Mouse (Mus musculus) forebrain, embryonic 15.5 days (tissue): Measurements from ENCODE around the gene Hils1. TPM values are rescaled to one million over a fixed set of nuclear protein-coding genes. Genes with fewer than 3 reads are reported as not detected.
A peak's percentile ranks its signal among the peaks of the same experiment; 100 is the strongest.

Experiments used
- ATAC-seq: fragments of 200-750 bp; cut with Nextera tagmentation; replicated peaks from 2 replicates; pipeline ENCODE4 v1.8.0; 2017; ENCODE audit warnings: mild to moderate bottlenecking, moderate TSS enrichment, moderate library complexity
- H3K27ac ChIP-seq: fragments of 300-500 bp; sonication (generic); replicated peaks from 2 replicates; pipeline ENCODE4 v1.5.1; 2015; ENCODE audit warnings: mild to moderate bottlenecking, inconsistent platforms
- H3K27me3 ChIP-seq: fragments of 300-500 bp; sonication (generic); 2 replicates; pipeline ENCODE4 v1.6.1; 2015; ENCODE audit warnings: inconsistent platforms
- H3K36me3 ChIP-seq: fragments of 300-500 bp; sonication (generic); 2 replicates; pipeline ENCODE4 v1.6.1; 2015; ENCODE audit warnings: mild to moderate bottlenecking, inconsistent platforms
- H3K4me1 ChIP-seq: fragments of 300-500 bp; sonication (generic); 2 replicates; pipeline ENCODE4 v1.6.1; 2015; ENCODE audit warnings: inconsistent platforms
- H3K4me2 ChIP-seq: fragments of 300-500 bp; sonication (generic); replicated peaks from 2 replicates; pipeline ENCODE4 v1.6.1; 2015; ENCODE audit warnings: mild to moderate bottlenecking, inconsistent platforms
- H3K4me3 ChIP-seq: fragments of 300-500 bp; sonication (generic); 2 replicates; pipeline ENCODE4 v1.5.1; 2015; ENCODE audit warnings: mild to moderate bottlenecking, inconsistent platforms
- H3K9ac ChIP-seq: fragments of 300-500 bp; sonication (generic); replicated peaks from 2 replicates; pipeline ENCODE4 v1.6.1; 2015; ENCODE audit warnings: mild to moderate bottlenecking, inconsistent platforms
- H3K9me3 ChIP-seq: fragments of 300-500 bp; sonication (generic); 2 replicates; pipeline ENCODE4 v1.6.1; 2016; ENCODE audit warnings: inconsistent platforms
- WGBS: fragments of 180-500 bp; shearing (Covaris S2); methylation state at CpG from one replicate; pipeline ENCODE4 v1.1.7; 2015; ENCODE audit warnings: mixed read lengths; 5-methylcytosine and 5-hydroxymethylcytosine counted together
- polyA plus RNA-seq: library from polyadenylated mRNA; unstranded; fragments of >200 nt; fragmentation: Nextera tagmentation; extraction: Ambion mirVana; gene quantifications from 2 replicates; pipeline ENCODE4 v1.2.1, GENCODE M21; 2015

The Hils1 gene
- polyA plus RNA-seq, 1 experiment from 2014 or later = not detected

DNA sequence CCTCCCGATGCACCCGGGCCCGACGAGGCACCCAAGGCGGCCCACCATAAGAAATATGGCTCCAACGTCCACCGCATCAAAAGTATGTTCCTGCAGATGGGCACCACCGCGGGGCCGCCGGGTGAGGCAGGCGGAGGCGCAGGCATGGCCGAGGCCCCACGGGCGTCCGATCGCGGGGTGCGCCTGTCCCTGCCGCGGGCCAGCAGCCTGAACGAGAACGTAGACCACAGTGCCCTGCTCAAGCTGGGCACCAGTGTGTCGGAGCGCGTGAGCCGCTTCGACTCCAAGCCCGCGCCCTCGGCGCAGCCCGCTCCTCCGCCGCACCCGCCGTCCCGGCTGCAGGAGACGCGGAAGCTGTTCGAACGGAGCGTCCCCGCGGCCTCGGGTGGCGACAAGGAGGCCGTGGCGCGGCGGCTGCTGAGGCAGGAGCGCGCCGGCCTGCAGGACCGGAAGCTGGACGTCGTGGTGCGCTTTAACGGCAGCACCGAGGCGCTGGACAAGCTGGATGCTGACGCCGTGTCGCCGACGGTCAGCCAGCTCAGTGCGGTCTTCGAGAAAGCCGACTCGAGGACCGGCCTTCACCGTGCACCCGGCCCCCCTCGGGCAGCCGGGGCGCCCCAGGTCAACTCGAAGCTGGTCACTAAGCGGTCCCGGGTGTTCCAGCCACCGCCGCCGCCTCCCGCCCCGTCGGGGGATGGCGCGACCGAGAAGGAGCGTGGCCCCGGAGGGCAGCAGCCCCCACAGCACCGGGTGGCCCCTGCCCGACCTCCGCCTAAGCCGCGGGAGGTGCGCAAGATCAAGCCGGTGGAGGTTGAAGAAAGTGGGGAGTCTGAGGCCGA is 24.5 kb downstream of the Hils1 start:
- Histone ChIP-seq H3K4me1 (peaks cover 76% of the 10 kb centered on the region), H3K4me3 (peak overlapping the region; percentile 95), H3K9me3 (no peaks in the 10 kb centered on the region), H3K27ac (peak overlapping the region; percentile 96), H3K4me2 (peak overlapping the region; percentile 96), H3K27me3 (no peaks in the 10 kb centered on the region), H3K9ac (peak overlapping the region; percentile 97), H3K36me3 (peaks cover 7% of the 10 kb centered on the region)
- ATAC-seq = no peak; the same call in 1 of the 2 replicates
- WGBS = under 1% methylated on average over 99 of the region's 99 CpGs

DNA sequence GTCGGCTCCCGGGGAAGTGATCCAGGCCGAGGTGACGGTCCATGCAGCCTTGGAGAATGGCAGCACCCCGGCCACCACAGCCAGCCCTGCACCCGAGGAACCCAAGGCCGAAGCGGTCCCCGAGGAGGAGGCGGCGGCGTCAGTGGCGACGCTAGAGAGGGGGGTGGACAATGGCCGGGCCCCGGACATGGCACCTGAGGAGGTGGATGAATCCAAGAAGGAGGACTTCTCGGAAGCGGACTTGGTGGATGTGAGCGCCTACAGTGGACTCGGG is 25.0 kb downstream of the Hils1 start:
- H3K4me1 ChIP-seq = peaks cover 75% of the 10 kb centered on the region
- H3K4me3 ChIP-seq = peak overlapping the region; percentile 95
- no peak for ATAC-seq
- H3K4me2 ChIP-seq = peak overlapping the region; percentile 96
- WGBS = 1% methylated on average over 20 of the region's 20 CpGs
- peaks cover 11% of the 10 kb centered on the region for H3K36me3 ChIP-seq
- H3K27me3 ChIP-seq = no peaks in the 10 kb centered on the region
- peak overlapping the region; percentile 97 for H3K9ac ChIP-seq
- H3K27ac ChIP-seq = peak overlapping the region; percentile 96; the same call in 1 of the 2 replicates
- H3K9me3 ChIP-seq = no peaks in the 10 kb centered on the region

DNA sequence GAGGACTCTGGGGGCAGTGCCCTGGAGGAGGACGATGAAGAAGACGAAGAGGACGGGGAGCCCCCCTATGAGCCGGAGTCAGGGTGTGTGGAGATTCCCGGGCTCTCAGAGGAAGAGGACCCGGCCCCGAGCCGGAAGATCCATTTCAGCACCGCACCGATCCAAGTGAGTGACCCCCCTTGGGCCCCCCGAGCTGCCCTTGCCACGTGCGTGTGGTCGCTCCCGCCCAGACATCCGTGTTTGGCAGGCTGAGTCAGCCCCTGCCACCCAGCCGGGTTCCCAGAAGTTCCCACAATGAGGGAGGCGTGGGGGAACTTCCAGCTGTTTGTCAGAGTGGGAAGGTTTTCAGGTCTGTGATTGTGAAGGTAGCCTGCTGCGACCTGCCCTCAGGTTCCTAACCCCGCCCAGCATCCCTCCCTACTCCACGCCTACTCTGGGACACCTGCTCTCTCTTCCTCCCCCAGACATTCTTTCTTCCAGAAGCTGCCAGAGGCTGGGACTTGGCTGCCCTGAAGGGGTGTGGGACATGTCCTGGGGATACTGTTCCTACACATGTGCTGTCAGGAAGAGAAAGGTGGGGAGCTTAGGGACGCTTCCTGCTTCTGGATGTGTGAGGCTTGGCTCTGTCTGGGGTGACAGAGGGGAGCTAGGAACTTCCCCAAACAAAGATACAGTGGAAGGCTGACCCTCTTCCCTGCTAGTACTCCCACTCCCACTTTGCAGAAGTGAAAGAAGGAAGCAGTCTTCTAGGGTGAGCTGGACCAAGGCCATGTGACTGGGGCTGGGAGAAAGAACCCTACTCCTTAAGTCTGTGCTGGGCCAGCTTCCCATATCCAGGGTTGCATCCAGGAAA is 25.6 kb downstream of the Hils1 start:
- H3K4me3 ChIP-seq = peak overlapping the region; percentile 95
- H3K9me3 ChIP-seq = no peaks in the 10 kb centered on the region
- H3K4me1 ChIP-seq = peaks cover 81% of the 10 kb centered on the region
- H3K4me2 ChIP-seq = peak overlapping the region; percentile 96
- no peaks in the 10 kb centered on the region for H3K27me3 ChIP-seq
- H3K27ac ChIP-seq = peak overlapping the region; percentile 96; the same call in 1 of the 2 replicates
- WGBS = 1% methylated on average over 22 of the region's 22 CpGs
- peak overlapping the region; percentile 97 for H3K9ac ChIP-seq
- H3K36me3 ChIP-seq = peaks cover 17% of the 10 kb centered on the region
- no peak for ATAC-seq

DNA sequence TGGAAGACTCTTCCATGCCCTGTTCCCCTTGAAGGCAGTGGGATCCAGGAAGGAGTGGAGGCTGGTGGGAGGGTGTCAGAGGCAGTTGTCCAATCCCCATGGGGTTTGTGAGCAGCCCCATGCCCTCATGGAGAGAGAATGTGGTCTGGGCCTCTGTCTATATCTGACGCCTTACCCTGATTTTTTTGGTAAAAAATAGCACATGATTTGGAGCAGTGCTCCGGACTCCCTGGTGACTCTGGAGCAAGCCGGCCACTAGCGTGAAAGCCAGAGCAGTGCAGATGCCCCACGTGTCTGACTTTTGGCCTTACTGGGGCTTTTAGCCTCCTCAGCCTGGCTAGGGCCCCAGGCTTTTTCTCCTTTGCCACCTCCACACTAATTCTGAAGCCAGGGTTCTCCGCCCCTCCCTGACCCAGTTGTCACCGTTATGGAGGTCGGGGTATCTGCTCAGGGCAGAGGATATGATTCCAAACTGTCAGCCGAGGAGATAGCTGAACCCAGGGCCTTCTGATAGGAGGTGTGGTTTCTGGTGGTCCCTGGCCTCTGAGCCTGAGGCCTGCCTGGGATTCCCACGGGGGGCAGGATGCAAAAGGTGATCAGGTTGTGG is 26.9 kb downstream of the Hils1 start:
- H3K9ac ChIP-seq = peak overlapping the region; percentile 97
- WGBS = 56% methylated on average over 10 of the region's 10 CpGs
- no peak overlapping the region for H3K27ac ChIP-seq
- H3K4me2 ChIP-seq = peak overlapping the region; percentile 96
- peaks cover 26% of the 10 kb centered on the region for H3K36me3 ChIP-seq
- H3K4me1 ChIP-seq = peaks cover 81% of the 10 kb centered on the region
- H3K4me3 ChIP-seq = peak overlapping the region; percentile 95
- no peaks in the 10 kb centered on the region for H3K27me3 ChIP-seq
- no peak for ATAC-seq
- H3K9me3 ChIP-seq = no peaks in the 10 kb centered on the region

DNA sequence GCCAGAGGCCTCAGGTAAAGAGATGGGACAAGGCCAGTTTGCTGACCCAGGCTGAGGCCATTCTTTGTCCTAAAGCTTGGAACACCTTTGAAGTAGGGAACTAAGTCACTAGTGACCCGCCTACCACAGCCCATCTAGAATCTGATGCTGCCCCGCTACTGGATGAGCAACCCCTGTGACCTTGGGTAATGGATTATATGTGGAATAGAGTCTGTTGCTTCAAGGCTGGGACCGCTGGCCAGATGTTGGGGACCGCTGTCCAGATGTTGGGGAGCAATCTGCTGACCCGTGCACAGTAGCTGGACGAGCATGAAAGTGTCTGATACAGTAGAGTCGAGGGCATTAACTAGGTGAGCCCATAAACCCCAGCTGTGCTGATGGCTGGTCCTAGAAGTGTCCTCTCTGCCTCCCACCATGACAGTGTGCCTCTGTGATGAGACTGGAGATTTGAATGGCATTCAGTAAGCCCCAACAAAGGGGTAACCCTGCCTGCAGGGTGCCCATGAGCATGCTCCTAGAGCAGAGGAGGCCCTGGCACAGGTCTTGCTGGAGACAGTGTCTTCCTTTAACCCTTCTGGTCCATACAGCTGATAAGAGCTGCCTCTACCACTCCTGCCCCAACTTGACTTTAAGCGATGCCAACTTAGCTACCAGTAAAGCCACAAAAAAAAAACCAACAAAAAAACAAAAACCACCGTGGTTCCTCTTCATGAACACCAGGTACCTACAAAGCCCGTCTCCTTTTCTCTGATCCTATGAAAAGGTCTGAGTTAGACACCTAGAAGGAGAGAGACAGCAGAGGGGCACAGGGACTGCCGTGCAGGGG is 27.8 kb downstream of the Hils1 start:
- Histone ChIP-seq H3K4me1 (peaks cover 76% of the 10 kb centered on the region), H3K9ac (peak overlapping the region; percentile 97; the same call in 1 of the 2 replicates), H3K27me3 (no peaks in the 10 kb centered on the region), H3K4me3 (peak overlapping the region; percentile 95), H3K36me3 (peaks cover 34% of the 10 kb centered on the region), H3K4me2 (peak overlapping the region; percentile 96), H3K9me3 (no peaks in the 10 kb centered on the region), H3K27ac (no peak overlapping the region)
- ATAC-seq = no peak
- 86% methylated on average over 11 of the region's 11 CpGs for WGBS

DNA sequence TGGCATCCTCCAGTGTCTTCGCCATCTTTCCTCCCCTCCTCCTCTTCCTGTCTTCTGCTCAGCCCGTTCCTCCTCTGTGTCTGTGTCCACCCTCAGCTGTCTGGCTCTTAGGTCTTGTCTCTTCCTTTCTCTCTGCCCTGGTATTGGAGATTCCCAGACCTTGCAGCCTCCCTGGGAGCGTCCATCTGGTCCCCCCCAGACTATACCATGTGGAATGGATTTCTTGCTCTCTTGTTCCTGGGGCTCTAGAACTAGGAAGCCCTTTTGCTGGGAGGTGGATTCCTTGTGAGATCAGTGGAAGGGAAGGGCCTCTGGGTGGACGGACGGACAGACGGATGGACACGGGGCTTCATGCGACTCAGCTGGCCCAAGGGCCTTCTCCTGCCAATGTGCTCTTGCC is 28.7 kb downstream of the Hils1 start:
- H3K36me3 ChIP-seq = peaks cover 41% of the 10 kb centered on the region
- 0 out of 2 replicates have a peak overlapping the region, but pooled peaks have one; percentile 97 for H3K9ac ChIP-seq
- no peak for ATAC-seq
- 83% methylated on average over 8 of the region's 8 CpGs for WGBS
- H3K4me3 ChIP-seq = no peak overlapping the region
- no peaks in the 10 kb centered on the region for H3K9me3 ChIP-seq
- peak overlapping the region; percentile 96 for H3K4me2 ChIP-seq
- H3K27ac ChIP-seq = no peak overlapping the region
- no peaks in the 10 kb centered on the region for H3K27me3 ChIP-seq
- H3K4me1 ChIP-seq = peaks cover 80% of the 10 kb centered on the region

DNA sequence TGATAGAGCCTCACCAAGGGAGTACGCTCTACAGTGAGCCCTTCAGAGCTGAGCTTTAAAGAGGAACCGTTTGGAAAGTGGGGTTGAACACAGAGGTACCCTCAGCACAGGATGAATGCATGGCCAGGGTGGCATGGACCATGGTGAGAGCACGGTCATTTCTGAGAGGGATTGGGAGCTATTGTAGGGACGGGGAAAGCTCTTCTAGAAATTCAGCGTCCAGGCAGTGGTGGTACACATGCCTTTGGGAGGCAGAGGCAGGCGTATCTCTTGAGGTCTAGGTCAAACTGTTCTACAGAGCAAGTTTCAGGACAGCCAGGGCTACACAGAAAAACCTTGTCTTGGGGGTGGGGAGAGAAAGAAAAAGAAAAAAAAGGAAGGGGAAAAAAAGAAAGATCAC is 29.6 kb downstream of the Hils1 start:
- H3K27me3 ChIP-seq = no peaks in the 10 kb centered on the region
- H3K9me3 ChIP-seq = no peaks in the 10 kb centered on the region
- peaks cover 48% of the 10 kb centered on the region for H3K36me3 ChIP-seq
- H3K4me1 ChIP-seq = peaks cover 80% of the 10 kb centered on the region
- no peak overlapping the region for H3K4me2 ChIP-seq
- no peak overlapping the region for H3K4me3 ChIP-seq
- 93% methylated on average over 6 of the region's 6 CpGs for WGBS
- H3K27ac ChIP-seq = no peak overlapping the region
- ATAC-seq = no peak
- H3K9ac ChIP-seq = no peak overlapping the region

DNA sequence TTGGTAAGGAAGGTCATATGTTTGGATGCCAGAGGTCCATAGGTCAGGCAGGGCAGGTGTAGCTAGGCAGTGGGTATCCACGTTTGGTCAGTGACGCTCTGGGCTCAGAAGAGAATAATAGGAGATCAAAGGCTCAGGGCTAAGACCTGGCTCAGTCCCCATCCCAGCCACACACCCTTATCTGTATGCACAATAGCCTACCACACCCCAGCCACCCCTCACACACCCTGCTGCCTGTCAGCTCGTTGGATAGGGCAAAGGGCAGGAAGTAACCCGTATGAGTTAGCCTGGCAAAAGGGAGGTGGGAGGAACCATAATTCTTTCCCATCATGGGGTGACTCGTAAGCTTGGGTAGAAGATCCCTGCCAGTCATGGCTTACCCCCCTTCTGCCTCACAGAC is 30.2 kb downstream of the Hils1 start:
- Histone ChIP-seq H3K27ac (peak overlapping the region; percentile 56), H3K9ac (no peak overlapping the region), H3K27me3 (no peaks in the 10 kb centered on the region), H3K36me3 (peaks cover 54% of the 10 kb centered on the region), H3K4me2 (no peak overlapping the region), H3K4me3 (no peak overlapping the region), H3K4me1 (peaks cover 75% of the 10 kb centered on the region), H3K9me3 (no peaks in the 10 kb centered on the region)
- 60% methylated on average over 5 of the region's 5 CpGs for whole genome bisulfite sequencing
- ATAC-seq = no peak

DNA sequence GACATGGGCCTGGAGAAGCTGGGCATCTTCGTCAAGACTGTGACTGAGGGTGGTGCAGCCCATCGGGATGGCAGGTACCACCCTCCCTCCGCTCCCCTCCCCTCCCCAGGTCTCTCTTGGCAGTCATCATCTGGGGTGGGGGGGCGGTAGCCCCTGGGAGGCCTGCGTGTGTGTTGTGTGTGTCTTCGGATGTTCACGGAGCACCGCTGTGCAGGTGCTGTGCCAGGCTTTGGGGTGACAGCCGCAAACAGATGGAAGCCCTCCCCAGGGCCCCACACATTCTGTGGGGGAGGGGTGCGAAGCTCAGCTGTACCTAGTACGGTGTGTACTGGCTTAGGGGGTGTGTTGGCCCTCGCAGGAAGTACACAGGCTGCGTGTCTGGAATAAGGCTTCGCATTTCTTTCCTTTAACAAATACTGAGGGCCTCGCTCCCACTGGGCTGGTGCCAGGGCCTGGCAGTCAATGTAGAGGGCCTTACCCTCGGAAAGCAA is 30.7 kb downstream of the Hils1 start:
- H3K9ac ChIP-seq = no peak overlapping the region
- no peak overlapping the region for H3K4me3 ChIP-seq
- H3K4me2 ChIP-seq = 0 out of 2 replicates have a peak overlapping the region, but pooled peaks have one; percentile 6
- peaks cover 70% of the 10 kb centered on the region for H3K4me1 ChIP-seq
- peak; percentile 39 for ATAC-seq
- 61% methylated on average over 16 of the region's 16 CpGs for WGBS
- no peaks in the 10 kb centered on the region for H3K9me3 ChIP-seq
- peaks cover 59% of the 10 kb centered on the region for H3K36me3 ChIP-seq
- peak overlapping the region; percentile 56 for H3K27ac ChIP-seq
- no peaks in the 10 kb centered on the region for H3K27me3 ChIP-seq

DNA sequence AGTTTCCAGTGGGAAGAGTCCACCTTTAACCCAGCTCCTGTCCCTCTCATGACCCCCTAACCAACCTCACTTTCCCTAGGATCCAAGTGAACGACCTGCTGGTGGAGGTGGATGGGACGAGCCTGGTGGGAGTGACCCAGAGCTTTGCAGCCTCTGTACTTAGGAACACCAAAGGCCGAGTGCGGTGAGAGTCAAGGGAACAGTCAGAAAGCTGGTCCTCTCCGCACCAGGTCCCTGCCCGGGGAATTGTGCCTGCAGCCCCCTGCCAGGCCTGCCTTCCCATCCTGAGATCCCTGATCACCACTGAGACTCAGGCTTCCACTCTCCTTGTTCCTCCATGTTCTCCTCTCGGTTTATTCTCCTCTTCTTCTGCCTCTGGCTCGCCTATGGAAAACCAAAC is 32.7 kb downstream of the Hils1 start:
- ATAC-seq = no peak
- H3K4me2 ChIP-seq = no peak overlapping the region
- H3K4me3 ChIP-seq = no peak overlapping the region
- H3K27ac ChIP-seq = peak overlapping the region; percentile 36; the same call in 1 of the 2 replicates
- H3K27me3 ChIP-seq = no peaks in the 10 kb centered on the region
- H3K9ac ChIP-seq = 0 out of 2 replicates have a peak overlapping the region, but pooled peaks have one; percentile 12
- 80% methylated on average over 8 of the region's 8 CpGs for WGBS
- H3K4me1 ChIP-seq = peaks cover 55% of the 10 kb centered on the region
- peaks cover 70% of the 10 kb centered on the region for H3K36me3 ChIP-seq
- H3K9me3 ChIP-seq = no peaks in the 10 kb centered on the region

DNA sequence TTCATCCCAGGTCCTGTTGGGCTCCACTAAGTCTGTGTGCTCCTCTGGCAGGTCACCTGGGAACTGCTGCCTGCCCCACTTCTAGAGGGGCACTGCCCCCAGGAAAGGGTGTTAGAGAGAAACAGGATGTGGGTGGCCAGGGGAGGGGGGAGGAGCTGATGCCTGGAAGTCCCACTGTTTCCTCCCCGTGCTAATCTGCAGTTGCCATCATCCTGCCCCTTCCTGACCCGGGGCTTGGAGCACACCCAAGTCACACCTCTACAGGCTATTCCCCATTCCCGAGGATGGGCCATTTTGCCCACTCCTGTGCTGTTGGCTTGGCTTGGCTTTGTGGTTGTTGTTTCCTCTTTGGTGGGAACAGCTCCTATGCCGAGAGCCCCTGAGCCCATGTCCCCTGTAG is 33.2 kb downstream of the Hils1 start:
- Histone ChIP-seq H3K4me2 (no peak overlapping the region), H3K27me3 (no peaks in the 10 kb centered on the region), H3K9ac (peak overlapping the region; percentile 12; the same call in 1 of the 2 replicates), H3K4me3 (no peak overlapping the region), H3K4me1 (peaks cover 52% of the 10 kb centered on the region), H3K27ac (peak overlapping the region; percentile 36), H3K36me3 (peaks cover 73% of the 10 kb centered on the region), H3K9me3 (no peaks in the 10 kb centered on the region)
- 0 out of 2 replicates have a peak, but pooled peaks have one; percentile 0 for ATAC-seq
- WGBS = 41% methylated on average over 4 of the region's 4 CpGs
